Mouse (Mus musculus): ENCODE results near the gene Rab5c. TPM values are rescaled to one million over a fixed set of nuclear protein-coding genes. Genes with fewer than 3 reads are reported as not detected.

Gene Rab5c
- 100 to 1,000 TPM; 171 to 185 TPM for total RNA-seq (2023)

GRCm38 (mm10) chr11:100738066-100738604 is at the start of gene Rab5c:
Gene Rab5c (minus strand): TSS chr11:100738215.

DNA sequence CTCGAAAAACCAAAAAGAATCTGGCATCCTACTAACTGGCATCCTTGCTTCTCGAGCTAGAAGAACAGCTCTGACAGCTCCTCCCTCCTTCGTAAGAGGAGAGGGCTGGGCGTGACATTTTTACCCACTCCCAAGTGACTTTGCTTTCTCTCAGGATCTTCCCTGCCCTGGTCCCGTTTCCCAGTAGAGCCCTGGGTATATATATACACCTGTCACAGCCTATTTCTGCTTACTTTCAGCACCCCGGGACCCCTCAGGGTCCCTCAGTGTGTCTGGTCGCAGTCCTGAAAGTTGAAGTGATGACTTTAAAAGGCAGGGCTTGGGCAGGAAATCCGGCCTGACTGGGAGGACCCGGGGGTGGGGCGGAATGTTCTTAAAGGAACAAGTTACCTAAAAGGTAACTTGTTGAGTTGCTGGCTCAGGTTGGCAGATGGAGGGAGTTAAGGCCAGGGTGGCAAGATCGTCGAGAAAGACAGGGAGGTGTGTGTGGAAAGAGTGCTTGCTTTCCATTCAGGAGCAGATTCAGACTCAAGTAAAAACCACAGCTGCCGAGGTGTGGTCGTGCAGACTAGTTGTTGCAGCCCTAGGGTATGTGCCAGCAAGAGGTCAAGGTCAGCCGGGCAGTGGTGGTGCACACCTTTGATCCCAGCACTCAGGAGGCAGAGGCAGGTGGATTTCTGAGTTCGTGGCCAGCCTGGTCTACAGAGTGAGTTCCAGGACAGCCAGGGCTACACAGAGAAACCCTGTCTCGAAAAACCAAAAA is 32.8 kb upstream of the Rab5c start, which contains the start of gene Ghdc:
Ghdc (minus strand) TSS at position 312 of the 763 bp plus-strand sequence.

DNA sequence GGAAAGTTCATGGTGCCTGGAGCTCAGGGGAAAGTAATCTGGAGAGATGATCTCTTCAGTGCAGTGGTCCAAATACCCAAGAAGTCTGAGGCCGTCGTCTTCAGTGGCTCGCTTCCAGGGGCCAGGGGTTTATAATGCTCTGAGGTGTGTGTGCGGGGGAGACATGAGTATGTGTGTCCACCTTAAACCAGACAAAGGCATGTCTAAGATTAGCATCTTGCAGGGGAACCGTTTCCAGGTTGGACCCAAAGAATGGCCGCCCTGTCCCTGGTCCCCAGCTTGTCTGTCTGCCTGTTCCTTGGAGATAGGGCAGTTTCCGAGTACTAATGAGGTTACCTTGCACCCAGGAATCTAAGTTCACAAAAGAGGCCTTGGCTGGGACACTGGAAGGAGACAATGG is 24.8 kb upstream of the Rab5c start, which contains the start of gene Hcrt:
Hcrt (minus strand) TSS at position 101 of the 400 bp plus-strand sequence.

DNA sequence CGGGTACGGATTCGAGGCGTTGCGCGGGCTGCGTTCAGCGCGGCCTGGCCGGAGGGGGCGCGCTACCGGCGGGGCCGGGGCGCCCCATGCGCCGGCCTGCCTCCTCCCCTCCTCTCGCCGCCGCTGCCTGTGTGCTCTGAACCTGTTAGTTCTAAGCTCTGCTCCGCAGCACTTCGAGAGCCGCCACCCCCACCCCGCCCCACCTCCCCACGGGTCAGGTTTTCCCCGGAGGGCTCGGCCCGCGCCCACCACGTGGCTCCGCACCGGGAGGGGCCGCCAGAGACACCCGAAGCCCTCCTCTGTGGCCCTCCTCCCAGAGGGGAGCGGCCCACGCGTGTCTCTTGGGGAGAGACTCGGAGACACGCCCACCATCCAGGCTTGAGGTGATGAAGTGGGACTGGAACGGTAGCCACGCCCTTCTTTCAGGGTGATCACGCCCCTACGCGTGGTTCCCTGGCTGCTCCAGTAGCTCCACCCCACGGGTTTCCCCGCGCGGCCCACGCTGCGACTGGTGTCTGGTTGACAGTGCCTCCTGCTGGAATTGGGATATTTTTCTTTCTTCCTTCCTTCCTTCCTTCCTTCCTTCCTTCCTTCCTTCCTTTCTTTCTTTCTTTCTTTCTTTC is 21.7 kb upstream of the Rab5c start, which contains the start of gene Kcnh4:
Kcnh4 (minus strand) TSS at position 332 of the 623 bp plus-strand sequence.

DNA sequence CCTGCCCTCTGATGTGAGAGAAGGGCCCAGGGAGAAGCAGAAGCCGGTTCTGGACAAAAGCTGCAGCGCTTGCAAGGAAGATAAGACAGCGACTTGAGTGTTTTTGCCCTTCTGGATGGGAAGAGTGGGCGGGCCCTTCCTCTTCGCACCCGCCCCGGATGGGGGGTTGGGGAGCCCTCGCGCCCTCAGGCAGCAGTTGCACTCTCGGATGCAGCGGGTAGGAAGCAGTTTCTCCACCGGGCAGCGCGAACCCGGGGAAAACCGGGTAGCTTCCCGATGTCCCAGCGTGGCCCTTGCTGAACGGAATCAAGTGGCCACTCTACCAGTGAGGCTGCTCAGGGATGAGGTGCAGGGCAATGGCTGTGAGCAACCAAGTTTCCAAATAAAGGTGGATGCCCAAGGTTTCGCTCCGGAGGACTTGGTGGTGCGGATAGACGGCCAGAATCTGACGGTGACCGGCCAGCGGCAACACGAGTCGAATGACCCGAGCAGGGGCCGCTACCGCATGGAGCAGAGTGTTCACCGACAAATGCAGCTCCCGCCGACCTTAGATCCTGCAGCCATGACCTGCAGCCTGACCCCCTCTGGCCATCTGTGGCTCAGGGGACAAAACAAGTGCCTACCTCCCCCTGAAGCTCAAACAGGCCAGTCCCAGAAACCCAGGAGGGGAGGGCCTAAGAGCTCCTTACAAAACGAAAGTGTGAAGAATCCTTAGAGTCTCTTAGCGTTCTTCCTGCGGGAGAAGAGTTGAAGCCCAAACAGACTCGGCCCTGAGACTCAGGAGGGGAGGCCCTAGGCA is 24.1 kb downstream of the Rab5c start, which contains the start of gene Hspb9:
Hspb9 (plus strand) TSS at position 116 of the 799 bp plus-strand sequence.

GRCm38 (mm10) chr11:100711783-100712615 is 26.0 kb downstream of the Rab5c start, which contains the start of gene Kat2a:
Gene Kat2a (minus strand): TSS chr11:100712465.

GRCm38 (mm10) chr11:100703851-100704531 is 34.0 kb downstream of the Rab5c start, which contains the start of gene Dhx58:
Gene Dhx58 (minus strand): TSS chr11:100704271.

GRCm38 (mm10) chr11:100692164-100692616 is 45.8 kb downstream of the Rab5c start, which contains the start of gene Zfp385c:
Gene Zfp385c (minus strand): TSS chr11:100692455.

Other genes starting within 250 kb of the Rab5c start
- 100 to 1,000 TPM; 124 to 133 TPM for gene Acly, start 210.2 kb downstream of the Rab5c start, total RNA-seq (2023)
- not detected for gene Ttc25, start 192.6 kb downstream of the Rab5c start, total RNA-seq (2023)
- gene Cnp, start 163.3 kb downstream of the Rab5c start, total RNA-seq (2023): 10 to 100 TPM; 14.3 to 16.9 TPM
- 10 to 100 TPM; 40.5 to 55.3 TPM for gene Nkiras2, start 119.0 kb downstream of the Rab5c start, total RNA-seq (2023)
- 100 to 1,000 TPM; 119 to 154 TPM for gene Dnajc7, start 118.0 kb downstream of the Rab5c start, total RNA-seq (2023)
- not detected for gene Zfp385c, start 45.8 kb downstream of the Rab5c start, total RNA-seq (2023)
- 10 to 100 TPM; 22.4 to 25.3 TPM for gene Dhx58, start 33.9 kb downstream of the Rab5c start, total RNA-seq (2023)
- 10 to 100 TPM; 11.2 to 11.7 TPM for gene Kat2a, start 25.8 kb downstream of the Rab5c start, total RNA-seq (2023)
- not detected for gene Hspb9, start 24.4 kb downstream of the Rab5c start, total RNA-seq (2023)
- gene Kcnh4, start 21.7 kb upstream of the Rab5c start, total RNA-seq (2023): not detected
- gene Hcrt, start 24.7 kb upstream of the Rab5c start, total RNA-seq (2023): not detected
- gene Ghdc, start 32.7 kb upstream of the Rab5c start, total RNA-seq (2023): 10 to 100 TPM in 1 of 2 experiments, 1 to 10 TPM in 1; 9.6 to 12.5 TPM
- gene Stat5b, start 112.5 kb upstream of the Rab5c start, total RNA-seq (2023): 10 to 100 TPM; 91.5 to 97.7 TPM
- 10 to 100 TPM; 27.8 to 30.0 TPM for gene Stat5a, start 121.1 kb upstream of the Rab5c start, total RNA-seq (2023)
- 100 to 1,000 TPM; 260 to 273 TPM for gene Stat3, start 201.3 kb upstream of the Rab5c start, total RNA-seq (2023)
- gene Cavin1, start 232.7 kb upstream of the Rab5c start, total RNA-seq (2023): 1 to 10 TPM in 1 of 2 experiments, under 1 TPM in 1; 0.49 to 1.3 TPM

Data from neutrophil, adult 59 days (primary cell).